Mouse (Mus musculus) CH12.LX (cell line): ENCODE measurements around the gene Nav1. TPM values are rescaled to one million over a fixed set of nuclear protein-coding genes. Genes with fewer than 3 reads are reported as not detected.

Source experiments
- DNase-seq: peaks from one replicate; pipeline ENCODE4 v3.0.0-alpha.2; 2013; ENCODE audit errors: extremely low read depth
- H3K27ac ChIP-seq: 2 replicates; pipeline ENCODE4 v1.5.1; 2012; ENCODE audit warnings: low read depth, mild to moderate bottlenecking, control low read depth, moderate library complexity; ENCODE audit not compliant: insufficient read depth
- H3K27me3 ChIP-seq: replicated peaks from 2 replicates; pipeline ENCODE3; 2012; ENCODE audit warnings: inconsistent platforms
- H3K36me3 ChIP-seq, 2 experiments: replicated peaks in 1 of 2; 2 replicates each; pipeline versions ENCODE3 to v1.6.1; 2012; ENCODE audit warnings: inconsistent platforms in 1 of 2, low read length in 1 of 2, mild to moderate bottlenecking in 1 of 2, mixed read lengths in 1 of 2, moderate library complexity in 1 of 2; ENCODE audit not compliant: control insufficient read depth in 1 of 2, insufficient read depth in 1 of 2
- H3K4me1 ChIP-seq, 2 experiments: 2 replicates each; pipeline ENCODE4 v1.6.1; 2012; ENCODE audit warnings: inconsistent platforms in 1 of 2, moderate library complexity in 1 of 2; ENCODE audit not compliant: insufficient read depth in 2 of 2, control insufficient read depth in 1 of 2
- H3K4me2 ChIP-seq: 2 replicates; pipeline ENCODE4 v1.6.1; 2012; ENCODE audit warnings: low read depth, mild to moderate bottlenecking, control low read depth; ENCODE audit not compliant: poor library complexity, insufficient read depth, severe bottlenecking
- H3K4me3 ChIP-seq, 3 experiments: fragments of 150-350 bp in 1 of 3; sonication (generic) in 1 of 3; replicated peaks in 1 of 3; 2 replicates each; pipeline versions ENCODE3 to v1.5.1; 2011 to 2012; ENCODE audit warnings: low read depth in 2 of 3, low read length in 2 of 3, mild to moderate bottlenecking in 2 of 3, moderate library complexity in 2 of 3, control low read depth in 1 of 3, improper control_type of control experiment in 1 of 3, inconsistent platforms in 1 of 3, mixed read lengths in 1 of 3; ENCODE audit not compliant: poor library complexity in 1 of 3
- H3K79me2 ChIP-seq: replicated peaks from 2 replicates; pipeline ENCODE4 v1.6.1; 2012; ENCODE audit warnings: mild to moderate bottlenecking, moderate library complexity; ENCODE audit not compliant: control insufficient read depth, poor library complexity, insufficient read depth, severe bottlenecking; ENCODE audit errors: extremely low read depth
- H3K9ac ChIP-seq: 2 replicates; pipeline ENCODE4 v1.6.1; 2012; ENCODE audit warnings: low read depth, mild to moderate bottlenecking, control low read depth, moderate library complexity; ENCODE audit not compliant: insufficient read depth
- H3K9me3 ChIP-seq: replicated peaks from 2 replicates; pipeline ENCODE3; 2012; ENCODE audit warnings: low read length, inconsistent platforms, mixed read lengths
- BHLHE40 ChIP-seq: IDR thresholded peaks from 2 replicates; pipeline ENCODE4 v1.6.1; 2011; ENCODE audit warnings: mild to moderate bottlenecking, low read depth, low read length, improper control_type of control experiment
- CHD1 ChIP-seq: IDR thresholded peaks from 2 replicates; pipeline ENCODE4 v1.6.1; 2012; ENCODE audit warnings: low read depth, low read length, improper control_type of control experiment, inconsistent platforms
- CHD2 ChIP-seq: IDR thresholded peaks from 2 replicates; pipeline ENCODE4 v1.6.1; 2011; ENCODE audit warnings: low read length, improper control_type of control experiment
- CTCF ChIP-seq, 2 experiments: IDR thresholded peaks in 1 of 2; conservative IDR thresholded peaks in 1 of 2; 2 replicates each; pipeline ENCODE4 v1.5.1; 2011 to 2012; ENCODE audit warnings: low read depth in 2 of 2, low read length in 2 of 2, improper control_type of control experiment in 1 of 2, inconsistent platforms in 1 of 2, mild to moderate bottlenecking in 1 of 2, moderate library complexity in 1 of 2
- ELF1 ChIP-seq: IDR thresholded peaks from 2 replicates; pipeline ENCODE4 v1.6.1; 2014; ENCODE audit warnings: low read depth, mild to moderate bottlenecking, inconsistent platforms, low read length, improper control_type of control experiment
- GABPA ChIP-seq: IDR thresholded peaks from 2 replicates; pipeline ENCODE4 v1.6.1; 2012; ENCODE audit warnings: low read depth, low read length, improper control_type of control experiment, inconsistent platforms; ENCODE audit not compliant: insufficient replicate concordance
- HCFC1 ChIP-seq: IDR thresholded peaks from 2 replicates; pipeline ENCODE4 v1.6.1; 2012; ENCODE audit warnings: low read depth, mild to moderate bottlenecking, inconsistent platforms, low read length, improper control_type of control experiment
- IRF4 ChIP-seq: IDR thresholded peaks from 2 replicates; pipeline ENCODE4 v1.6.1; 2014; ENCODE audit warnings: low read depth, mild to moderate bottlenecking, inconsistent platforms, low read length, improper control_type of control experiment
- JUN ChIP-seq: IDR thresholded peaks from 2 replicates; pipeline ENCODE4 v1.6.1; 2011; ENCODE audit warnings: low read depth, mild to moderate bottlenecking, low read length, improper control_type of control experiment, moderate library complexity; ENCODE audit not compliant: insufficient read depth
- JUND ChIP-seq: conservative IDR thresholded peaks from 2 replicates; pipeline ENCODE4 v1.6.1; 2011; ENCODE audit warnings: low read depth, low read length, improper control_type of control experiment
- KAT2A ChIP-seq: IDR thresholded peaks from 2 replicates; pipeline ENCODE4 v1.6.1; 2012; ENCODE audit warnings: low read length, improper control_type of control experiment, inconsistent platforms; ENCODE audit not compliant: insufficient replicate concordance
- MAFK ChIP-seq: IDR thresholded peaks from 2 replicates; pipeline ENCODE4 v1.6.1; 2011; ENCODE audit warnings: low read length, improper control_type of control experiment; ENCODE audit not compliant: insufficient replicate concordance
- MEF2A ChIP-seq: IDR thresholded peaks from 2 replicates; pipeline ENCODE4 v1.6.1; 2014; ENCODE audit warnings: low read depth, mild to moderate bottlenecking, inconsistent platforms, low read length, improper control_type of control experiment, borderline replicate concordance
- MYC ChIP-seq: IDR thresholded peaks from 2 replicates; pipeline ENCODE4 v1.6.1; 2011; ENCODE audit warnings: low read depth, mild to moderate bottlenecking, improper control_type of control experiment, low read length
- NELFE ChIP-seq: IDR thresholded peaks from 2 replicates; pipeline ENCODE4 v1.6.1; 2011; ENCODE audit warnings: low read depth, low read length, improper control_type of control experiment
- POLR2A ChIP-seq: IDR thresholded peaks from 2 replicates; pipeline ENCODE4 v1.6.1; 2011; ENCODE audit warnings: low read depth, mild to moderate bottlenecking, improper control_type of control experiment, low read length
- SMC3 ChIP-seq: IDR thresholded peaks from 2 replicates; pipeline ENCODE4 v1.6.1; 2011; ENCODE audit warnings: low read depth, low read length, improper control_type of control experiment
- UBTF ChIP-seq: IDR thresholded peaks from 2 replicates; pipeline ENCODE4 v1.6.1; 2012; ENCODE audit warnings: low read depth, mild to moderate bottlenecking, inconsistent platforms, low read length, improper control_type of control experiment, moderate library complexity
- ZC3H11A ChIP-seq: IDR thresholded peaks from 2 replicates; pipeline ENCODE4 v1.6.1; 2012; ENCODE audit warnings: low read depth, mild to moderate bottlenecking, inconsistent platforms, low read length, improper control_type of control experiment
- ZNF384 ChIP-seq: IDR thresholded peaks from 2 replicates; pipeline ENCODE4 v1.6.1; 2012; ENCODE audit warnings: low read depth, low read length, improper control_type of control experiment, inconsistent platforms
- dilution Hi-C: fragments of 300-500 bp; cut with MboI; formaldehyde crosslinking; loops from 2 replicates; pipeline ENCODE4 v1.14.3; 2020; ENCODE audit warnings: low sequenced_read_pairs; ENCODE audit not compliant: extremely low pct_unique_long_range_greater_than_20kb, extremely low pct_ligation_motif_present
- in situ Hi-C: fragments of 300-500 bp; cut with MboI; formaldehyde crosslinking; loops from 3 replicates; pipeline ENCODE4 v1.14.3; 2019; ENCODE audit warnings: low sequenced_read_pairs, low pct_ligation_motif_present, low pct_unique_long_range_greater_than_20kb, mixed read lengths
- polyA plus RNA-seq: library from polyadenylated mRNA; unstranded; fragments of >175 nt; gene quantifications from 2 replicates; pipeline ENCODE4 v1.2.1, GENCODE M21; 2012; ENCODE audit warnings: low read depth; ENCODE audit not compliant: insufficient read length
- total RNA-seq, 2 experiments: library from RNA; depleted of rRNA; stranded (reverse); fragments of 300-350 nt in 1 of 2; fragments of >200 nt in 1 of 2; gene quantifications; 2 replicates each; pipeline ENCODE4 v1.2.3; 2012 to 2014

The Nav1 gene
- total and polyA plus RNA-seq, 3 experiments: 0.21 to 0.56 TPM; not detected in 1

DNA sequence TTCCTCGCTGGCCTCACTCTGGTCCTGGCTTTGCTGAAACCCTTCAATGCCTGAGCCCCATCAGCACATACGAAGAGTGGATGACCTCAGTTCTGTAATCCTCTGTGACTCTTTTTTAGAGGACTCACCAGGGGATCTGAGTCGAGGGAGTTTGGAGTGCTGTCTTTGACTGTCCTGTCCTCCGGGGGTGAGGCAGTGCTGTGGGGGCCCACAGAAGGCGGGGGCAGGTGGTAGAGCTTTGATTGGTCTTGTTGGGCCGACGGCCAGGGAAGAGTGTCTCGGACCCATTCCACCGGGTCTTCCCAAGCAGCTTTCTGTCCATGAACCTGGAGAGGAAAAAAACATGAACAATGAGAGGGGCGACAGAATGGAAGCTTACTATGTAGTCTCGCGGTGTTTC lies 163.6 kb downstream of the Nav1 start:
- Histone ChIP-seq H3K27me3 (no peaks in the 10 kb centered on the region), H3K4me1 (no peaks in the 10 kb centered on the region), H3K79me2 (no peaks in the 10 kb centered on the region), H3K4me2 (no peak overlapping the region), H3K27ac (no peak overlapping the region), H3K36me3 (no peaks in the 10 kb centered on the region), H3K4me3 (no peak overlapping the region), H3K9me3 (no peaks in the 10 kb centered on the region), H3K9ac (no peak overlapping the region)
- in situ Hi-C loops (loop anchor here (25.0 kb wide), 1 partner anchor 219 kb away; no protein-coding TSS in a partner anchor), dilution Hi-C loops (no loop called here)
- no peak for DNase-seq
- TF ChIP-seq CTCF (conservative IDR thresholded peaks at IDR 0.05 in 1 of 2, IDR thresholded peaks at IDR 0.05 in 1 of 2; ENCODE audit: low read depth in 2 of 2, low read length in 2 of 2): no peak
- TF ChIP-seq BHLHE40: no peak
- no peak for TF ChIP-seq CHD1
- no peak for TF ChIP-seq GABPA
- no peak for TF ChIP-seq KAT2A
- TF ChIP-seq, all 38 proteins: peak for 0

DNA sequence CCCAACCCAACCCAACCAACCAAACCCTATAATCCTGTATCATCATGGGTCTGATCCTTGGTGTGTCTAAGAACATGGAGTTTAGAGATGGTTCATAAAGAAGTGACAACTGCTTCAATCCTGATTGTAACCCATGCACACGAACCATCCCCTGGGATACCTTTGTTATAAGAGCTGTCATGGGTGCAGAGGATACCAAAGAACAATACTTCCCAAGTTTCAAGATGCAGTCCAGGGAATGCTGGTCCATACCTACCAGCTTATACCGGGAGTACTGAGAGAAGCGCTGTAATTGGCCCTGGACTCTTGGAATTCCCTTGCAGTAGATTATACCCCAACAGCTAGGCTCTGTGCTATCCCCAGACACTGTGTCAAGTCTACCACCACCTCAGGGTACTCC lies 165.2 kb downstream of the Nav1 start:
- H3K9me3 ChIP-seq: no peaks in the 10 kb centered on the region
- TF ChIP-seq NELFE (no peak), MAFK (no peak), CHD2 (no peak), IRF4 (no peak), ZC3H11A (no peak), KAT2A (no peak), UBTF (no peak), JUND (no peak), ELF1 (no peak), POLR2A (no peak), CTCF (conservative IDR thresholded peaks at IDR 0.05 in 1 of 2, IDR thresholded peaks at IDR 0.05 in 1 of 2; ENCODE audit: low read depth in 2 of 2, low read length in 2 of 2) (no peak)
- dilution Hi-C loops (no loop called here), in situ Hi-C loops (loop anchor here (25.0 kb wide), 1 partner anchor 220 kb away; no protein-coding TSS in a partner anchor)
- H3K4me3 ChIP-seq: no peak overlapping the region
- no peaks in the 10 kb centered on the region for H3K36me3 ChIP-seq
- peaks cover 3% of the 10 kb centered on the region for H3K27me3 ChIP-seq
- no peaks in the 10 kb centered on the region for H3K4me1 ChIP-seq
- no peak for DNase-seq
- no peak overlapping the region for H3K9ac ChIP-seq
- H3K27ac ChIP-seq: no peak overlapping the region
- H3K79me2 ChIP-seq: no peaks in the 10 kb centered on the region
- H3K4me2 ChIP-seq: no peak overlapping the region

DNA sequence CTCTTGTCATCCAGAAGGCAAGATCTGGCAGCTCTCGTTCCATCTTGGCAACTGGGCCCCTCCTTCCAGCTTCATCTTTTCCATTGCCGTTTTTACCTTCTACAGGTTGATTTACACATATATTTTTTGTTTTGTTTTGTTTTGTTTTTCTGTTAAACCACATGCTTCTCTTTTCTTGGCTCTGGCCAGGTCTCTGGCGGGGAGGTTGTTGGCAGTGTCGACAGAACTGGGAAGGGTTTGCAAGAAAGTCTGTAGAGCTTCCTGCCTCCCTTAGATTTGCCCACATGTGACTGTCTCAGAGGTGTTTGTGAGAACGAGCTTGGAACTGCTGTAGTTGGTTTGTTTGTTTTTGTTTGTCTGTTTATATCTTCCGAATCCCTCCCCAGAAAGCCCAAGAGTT lies 166.1 kb downstream of the Nav1 start:
- Histone ChIP-seq H3K4me1 (no peaks in the 10 kb centered on the region), H3K9me3 (no peaks in the 10 kb centered on the region), H3K27ac (no peak overlapping the region), H3K27me3 (peaks cover 3% of the 10 kb centered on the region), H3K4me2 (no peak overlapping the region), H3K36me3 (no peaks in the 10 kb centered on the region), H3K79me2 (no peaks in the 10 kb centered on the region), H3K9ac (no peak overlapping the region), H3K4me3 (no peak overlapping the region)
- in situ Hi-C loops: loop anchor here (25.0 kb wide), 1 partner anchor 221 kb away; no protein-coding TSS in a partner anchor
- no peak for DNase-seq
- dilution Hi-C loops: no loop called here
- TF ChIP-seq JUND (no peak), BHLHE40 (no peak), ZC3H11A (no peak), JUN (no peak), HCFC1 (no peak), SMC3 (no peak), MEF2A (no peak), GABPA (no peak), KAT2A (no peak), ZNF384 (no peak), IRF4 (no peak), CHD1 (no peak), ELF1 (no peak), MYC (no peak), UBTF (no peak)
